Mouse (Mus musculus) liver, embryonic 14.5 days (tissue): ENCODE data around the gene Duox1. TPM values are rescaled to one million over a fixed set of nuclear protein-coding genes. Genes with fewer than 3 reads are reported as not detected.

Source experiments
- ATAC-seq: fragments of 200-750 bp; cut with Nextera tagmentation; 2 replicates; pipeline ENCODE4 v1.8.0; 2017; ENCODE audit warnings: moderate number of reproducible peaks, mild to moderate bottlenecking, moderate library complexity; ENCODE audit not compliant: insufficient read depth
- DNase-seq, 3 experiments: peaks; one replicate each; pipeline ENCODE4 v3.0.0-alpha.2; 2012 to 2013; ENCODE audit warnings: low read depth in 3 of 3, low spot score in 3 of 3
- H3K27ac ChIP-seq: fragments of 300-500 bp; sonication (generic); 2 replicates; pipeline ENCODE4 v1.5.1; 2014; ENCODE audit warnings: moderate library complexity, mild to moderate bottlenecking, control low read depth, inconsistent platforms
- H3K27me3 ChIP-seq: fragments of 300-500 bp; sonication (generic); 2 replicates; pipeline ENCODE4 v1.6.1; 2014; ENCODE audit warnings: mild to moderate bottlenecking, low read length, moderate library complexity; ENCODE audit not compliant: control insufficient read depth, insufficient read depth
- H3K36me3 ChIP-seq: fragments of 300-500 bp; sonication (generic); replicated peaks from 2 replicates; pipeline ENCODE4 v1.6.1; 2014; ENCODE audit warnings: low read depth; ENCODE audit not compliant: control insufficient read depth, insufficient read depth
- H3K4me1 ChIP-seq, 2 experiments: fragments of 200-500 bp in 1 of 2; fragments of 300-500 bp in 1 of 2; sonication (generic) in 1 of 2; replicated peaks; 2 replicates each; pipeline ENCODE4 v1.6.1; 2012 to 2014; ENCODE audit warnings: antibody characterized with exemption in 1 of 2, inconsistent platforms in 1 of 2, low read length in 1 of 2; ENCODE audit not compliant: control insufficient read depth in 2 of 2, insufficient read depth in 2 of 2
- H3K4me2 ChIP-seq: fragments of 300-500 bp; sonication (generic); 2 replicates; pipeline ENCODE4 v1.6.1; 2014; ENCODE audit warnings: low read depth, mild to moderate bottlenecking, control low read depth, moderate library complexity
- H3K4me3 ChIP-seq, 2 experiments: fragments of 200-500 bp in 1 of 2; fragments of 300-500 bp in 1 of 2; sonication (generic) in 1 of 2; 2 replicates each; pipeline ENCODE4 v1.5.1; 2012 to 2014; ENCODE audit warnings: low read depth in 2 of 2, low read length in 2 of 2, mild to moderate bottlenecking in 2 of 2, control low read depth in 1 of 2, inconsistent platforms in 1 of 2, moderate library complexity in 1 of 2; ENCODE audit not compliant: insufficient read depth in 1 of 2
- H3K9ac ChIP-seq: fragments of 300-500 bp; sonication (generic); replicated peaks from 2 replicates; pipeline ENCODE4 v1.6.1; 2014; ENCODE audit warnings: mild to moderate bottlenecking, control low read depth, moderate library complexity
- H3K9me3 ChIP-seq: fragments of 300-500 bp; sonication (generic); 2 replicates; pipeline ENCODE4 v1.6.1; 2016; ENCODE audit warnings: low read length, mixed read lengths; ENCODE audit not compliant: control insufficient read depth
- CTCF ChIP-seq: IDR thresholded peaks from 2 replicates; pipeline ENCODE4 v1.5.1; 2016; ENCODE audit warnings: antibody characterized with exemption, low read depth, control low read depth
- EP300 ChIP-seq: IDR thresholded peaks from 2 replicates; pipeline ENCODE4 v1.6.1; 2016; ENCODE audit warnings: antibody characterized with exemption, low read depth
- WGBS: fragments of 180-500 bp; shearing (Covaris S2); extraction: QIAGEN DNeasy Blood & Tissue Kit; methylation state at CpG from one replicate; pipeline ENCODE4 v1.1.7; 2014; ENCODE audit not compliant: insufficient replicate concordance; 5-methylcytosine and 5-hydroxymethylcytosine counted together
- polyA plus RNA-seq, 2 experiments: library from polyadenylated mRNA; depleted of rRNA in 1 of 2; stranded (reverse) in 1 of 2; unstranded in 1 of 2; fragments of >200 nt; fragmentation: Nextera tagmentation in 1 of 2; extraction: Ambion mirVana in 1 of 2; gene quantifications; 2 replicates each; pipeline versions ENCODE4 v1.2.1 to v1.2.3; 2012 to 2014

Gene Duox1
- polyA plus RNA-seq, 2 experiments: not detected

DNA sequence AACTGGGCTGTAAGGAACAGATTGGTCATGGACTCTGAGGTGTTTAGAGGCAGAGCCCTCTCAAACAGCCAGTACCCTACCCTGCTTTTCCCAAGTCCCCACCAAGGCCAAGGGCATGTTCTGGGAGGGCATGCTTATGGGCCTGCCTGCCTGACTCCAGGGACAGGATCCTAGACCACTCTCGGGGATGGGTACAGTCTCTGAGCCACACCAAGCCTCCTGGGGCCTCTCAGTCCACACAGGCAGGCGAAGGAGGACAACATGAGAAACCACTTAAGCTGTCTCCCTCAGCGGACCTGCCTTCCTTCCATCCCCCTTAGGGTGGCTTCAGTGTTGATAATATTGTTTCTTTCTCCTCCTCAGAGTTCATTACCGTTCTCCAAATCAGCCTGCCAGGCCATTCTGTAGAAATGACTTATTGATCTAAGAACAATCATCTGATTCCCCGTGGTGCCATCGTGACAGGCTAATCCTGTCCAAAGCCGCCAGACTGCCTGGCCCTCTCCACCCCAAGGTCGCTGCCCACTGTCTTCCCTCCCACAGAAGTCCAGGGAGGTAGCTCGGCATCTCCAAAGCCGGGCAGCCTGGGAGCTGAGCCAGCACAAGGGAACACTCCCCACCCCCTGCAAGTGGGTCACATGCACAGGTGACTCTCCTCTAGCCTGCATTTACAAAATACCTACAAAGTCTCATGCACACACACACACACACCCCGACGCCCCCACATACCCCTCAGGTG lies 38.9 kb downstream of the Duox1 start:
- H3K4me1 ChIP-seq: peaks cover 0 to 7% of the 10 kb centered on the region in 2 experiments; a peak in 3 of 4 replicates
- no peak overlapping the region for H3K4me3 ChIP-seq
- no peaks in the 10 kb centered on the region; the same call in 1 of the 2 replicates for H3K36me3 ChIP-seq
- H3K9ac ChIP-seq: no peak overlapping the region
- no peak overlapping the region for H3K27ac ChIP-seq
- no peak for TF ChIP-seq EP300
- no peak for TF ChIP-seq CTCF
- 67% methylated on average over 12 of the region's 12 CpGs for whole genome bisulfite sequencing
- H3K27me3 ChIP-seq: no peaks in the 10 kb centered on the region
- H3K4me2 ChIP-seq: no peak overlapping the region
- ATAC-seq: no peak
- no peak for DNase-seq
- H3K9me3 ChIP-seq: no peaks in the 10 kb centered on the region

- DNase-seq: no peak
- ATAC-seq: no peak
- 83% methylated on average over 5 of the region's 5 CpGs for WGBS
- Histone ChIP-seq H3K36me3 (no peaks in the 10 kb centered on the region; the same call in 1 of the 2 replicates), H3K9ac (no peak overlapping the region), H3K27ac (no peak overlapping the region), H3K9me3 (no peaks in the 10 kb centered on the region), H3K4me3 (no peak overlapping the region), H3K4me2 (no peak overlapping the region), H3K4me1 (no peaks in the 10 kb centered on the region; a peak in 1 of 4 replicates), H3K27me3 (no peaks in the 10 kb centered on the region)
- no peak for TF ChIP-seq CTCF
Measured at GRCm38 (mm10) chr2:122355389-122355788, 39.9 kb downstream of the Duox1 start.

GRCm38 (mm10) chr2:122356187-122356586 lies 40.7 kb downstream of the Duox1 start:
- TF ChIP-seq CTCF (no peak), EP300 (no peak)
- H3K27me3 ChIP-seq: no peaks in the 10 kb centered on the region
- H3K4me2 ChIP-seq: no peak overlapping the region
- ATAC-seq (no peak), DNase-seq (no peak)
- no peaks in the 10 kb centered on the region for H3K9me3 ChIP-seq
- 62% methylated on average over 3 of the region's 3 CpGs for WGBS
- H3K9ac ChIP-seq: no peak overlapping the region
- no peak overlapping the region for H3K27ac ChIP-seq
- no peaks in the 10 kb centered on the region for H3K4me1 ChIP-seq
- no peak overlapping the region for H3K4me3 ChIP-seq
- H3K36me3 ChIP-seq: no peaks in the 10 kb centered on the region; the same call in 1 of the 2 replicates

- 84% methylated on average over 6 of the region's 6 CpGs for WGBS
Measured at GRCm38 (mm10) chr2:122360310-122360709, 44.8 kb downstream of the Duox1 start.

DNA sequence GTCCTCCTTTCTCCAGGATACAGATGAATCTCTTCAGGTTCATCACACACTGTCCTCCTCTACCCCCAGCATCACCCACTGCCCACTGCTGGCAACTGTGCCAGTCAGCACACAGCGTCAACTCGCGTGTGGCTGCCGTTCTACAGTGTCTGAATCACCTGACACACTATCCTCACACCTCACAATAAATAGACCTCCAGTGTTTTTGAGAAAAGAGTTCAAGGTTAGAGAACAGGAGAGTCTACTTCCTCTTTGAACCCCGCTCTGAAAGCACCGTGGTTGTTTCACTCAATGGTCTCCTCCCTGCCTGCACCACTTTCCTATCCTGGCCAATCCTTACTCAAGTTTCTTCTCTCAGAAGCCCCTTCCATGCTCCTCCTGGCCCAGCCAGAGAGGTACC lies 45.7 kb downstream of the Duox1 start:
- 70% methylated on average over 6 of the region's 6 CpGs for WGBS
- H3K4me2 ChIP-seq: no peak overlapping the region
- no peak overlapping the region for H3K4me3 ChIP-seq
- peaks cover 17 to 20% of the 10 kb centered on the region in 2 experiments for H3K4me1 ChIP-seq
- H3K9ac ChIP-seq: no peak overlapping the region
- no peaks in the 10 kb centered on the region; the same call in 1 of the 2 replicates for H3K36me3 ChIP-seq
- H3K9me3 ChIP-seq: no peaks in the 10 kb centered on the region
- ATAC-seq: no peak
- DNase-seq: no peak
- TF ChIP-seq CTCF (no peak), EP300 (no peak)
- H3K27ac ChIP-seq: no peak overlapping the region
- no peaks in the 10 kb centered on the region for H3K27me3 ChIP-seq

More at GRCm38 (mm10) chr2:122360310-122360709, 44.8 kb downstream of the Duox1 start:
- H3K36me3 ChIP-seq: no peaks in the 10 kb centered on the region; the same call in 1 of the 2 replicates
- H3K4me1 ChIP-seq: peaks cover 15 to 18% of the 10 kb centered on the region in 2 experiments
- H3K9me3 ChIP-seq: no peaks in the 10 kb centered on the region
- H3K4me2 ChIP-seq: no peak overlapping the region
- no peak overlapping the region for H3K27ac ChIP-seq
- no peak for DNase-seq
- no peaks in the 10 kb centered on the region for H3K27me3 ChIP-seq
- no peak overlapping the region for H3K4me3 ChIP-seq
- no peak overlapping the region for H3K9ac ChIP-seq
- ATAC-seq: no peak
- no peak for TF ChIP-seq CTCF
- no peak for TF ChIP-seq EP300
